In genomic region chr12:104351812-104352211, GRCm38 (mm10) we compare ENCODE assay signal across 12 mouse cellular contexts. TPM values are rescaled to one million over a fixed set of nuclear protein-coding genes. Genes with fewer than 3 reads are reported as not detected.
DNase-seq lines count a peak whose midpoint lies in the region; ATAC-seq and TF ChIP-seq lines count a peak whose summit lies in the region.
"Not testable (repeated sequence)": the region's sequence is repeated elsewhere in the genome, so short reads cannot be mapped to it uniquely, and the experiment has no call there.
"Had no signal": no experiment of that assay in that cellular context is flagged by ENCODE, and none has a peak within 500 bp of the region (broad histone marks: within the 10 kb centered on the region; RNA-seq: fewer than 3 reads in every experiment).

No protein-coding gene starts in this region.

- not testable (repeated sequence) for H3K9me3 ChIP-seq in hindbrain, postnatal 0 days (ENCODE audit: low read length); lung, postnatal 0 days (ENCODE audit: low read length)

- TF ChIP-seq CTCF in cortical plate, adult 2 months (IDR thresholded peaks at IDR 0.05; ENCODE audit: extremely low read depth, insufficient read depth, low read length), result peak; percentile 47
- TF ChIP-seq CTCF in hindbrain, postnatal 0 days (IDR thresholded peaks at IDR 0.05; ENCODE audit: low read depth), result peak; percentile 66
- peak; percentile 59 for TF ChIP-seq CTCF in lung, postnatal 0 days (IDR thresholded peaks at IDR 0.05)

- peak; percentile 34 for DNase-seq in adrenal gland, adult 2 months
- peak; percentile 34 for DNase-seq in gastrocnemius, adult 18-20 months (ENCODE audit: low spot score)
- peak; percentile 61 for DNase-seq in hindbrain, postnatal 0 days (ENCODE audit: low spot score)
- DNase-seq in layer of hippocampus, postnatal 14 days (ENCODE audit: low spot score in 2 of 2), result peak; percentile 51 to 66
- DNase-seq in lung, postnatal 0 days (ENCODE audit: low spot score), result peak; percentile 5
- peak; percentile 45 to 50 for DNase-seq in right cerebral cortex, adult 2 months (ENCODE audit: low spot score in 2 of 2)
- DNase-seq in urinary bladder, postnatal 25 days (ENCODE audit: low spot score), result peak; percentile 56

- H3K4me1 ChIP-seq in cortical plate, adult 2 months (ENCODE audit: control insufficient read depth, insufficient read depth, low read length); hindbrain, postnatal 0 days (ENCODE audit: insufficient read depth, low read length); lung, postnatal 0 days (ENCODE audit: insufficient read depth, low read depth, low read length): not testable (repeated sequence)

- H3K4me3 ChIP-seq in cortical plate, adult 2 months (ENCODE audit: insufficient read depth, low read length); hindbrain, postnatal 0 days (ENCODE audit: low read length); lung, postnatal 0 days (ENCODE audit: low read depth, low read length): not testable (repeated sequence)

- 38% methylated on average over 3 of the region's 3 CpGs for WGBS in hindbrain, postnatal 0 days
- WGBS in lung, postnatal 0 days, result 29% methylated on average over 3 of the region's 3 CpGs

- H3K9ac ChIP-seq in hindbrain, postnatal 0 days (replicated peaks; ENCODE audit: low read length); lung, postnatal 0 days (replicated peaks; ENCODE audit: low read depth): not testable (repeated sequence)

- not testable (repeated sequence) for H3K27me3 ChIP-seq in hindbrain, postnatal 0 days (ENCODE audit: insufficient read depth, low read length); lung, postnatal 0 days (replicated peaks; ENCODE audit: insufficient read depth, low read length)

- H3K4me2 ChIP-seq in hindbrain, postnatal 0 days (ENCODE audit: low read depth, low read length); lung, postnatal 0 days (replicated peaks; ENCODE audit: low read depth, low read length): not testable (repeated sequence)

- 0 out of 2 replicates have a peak, but pooled peaks have one; percentile 62 for ATAC-seq in hindbrain, postnatal 0 days
- not testable (repeated sequence) for ATAC-seq in lung, postnatal 0 days

- H3K27ac ChIP-seq in cortical plate, adult 2 months (ENCODE audit: insufficient read depth, low read length); hindbrain, postnatal 0 days; lung, postnatal 0 days (ENCODE audit: low read length): not testable (repeated sequence)

- H3K36me3 ChIP-seq in hindbrain, postnatal 0 days (ENCODE audit: insufficient read depth, low read length); lung, postnatal 0 days (ENCODE audit: insufficient read depth, low read length): not testable (repeated sequence)

- TF ChIP-seq EP300 in lung, postnatal 0 days (IDR thresholded peaks at IDR 0.05), result not testable (repeated sequence)

- not testable (repeated sequence) for TF ChIP-seq POLR2A in cortical plate, adult 2 months (IDR thresholded peaks at IDR 0.05; ENCODE audit: extremely low read depth, insufficient read depth, low read length)

RNA-seq across cellular contexts. Expression of gene Serpina3k, which starts 13.5 kb away (rescaled TPM):
- 10 to 100 TPM; 23.4 to 37.3 TPM for total RNA-seq in adrenal gland, adult 2 months (2021)
- polyA plus RNA-seq in adrenal gland, adult 2 months (2012; rRNA removed), result 0.40 and 0.94 TPM in 2 replicates
- polyA plus RNA-seq in cortical plate, adult 2 months (2012; rRNA removed), result not detected in 2 replicates
- total RNA-seq in gastrocnemius, adult 18-20 months (2021), result 1 to 10 TPM in 1 of 2 experiments, not detected in 1; 1.9 TPM
- total RNA-seq in hindbrain, postnatal 0 days (2014; rRNA removed), result not detected in 2 replicates
- polyA plus RNA-seq in hindbrain, postnatal 0 days (2015; fragmentation: Nextera tagmentation; extraction: Ambion mirVana), result not detected in 2 replicates
- total RNA-seq in layer of hippocampus, postnatal 14 days (2021), result not detected
- 0.06 and 0.07 TPM in 2 replicates for polyA plus RNA-seq in lung, postnatal 0 days (2015; fragmentation: Nextera tagmentation; extraction: Ambion mirVana)
- polyA plus RNA-seq: forebrain, embryonic 12.5 days; liver, embryonic 16.5 days; neural tube, embryonic 12.5 days; stomach, embryonic 14.5 days had no signal

RNA-seq across cellular contexts. Expression of gene Serpina3m, which starts 13.5 kb away (rescaled TPM):
- 1 to 10 TPM; 2.5 to 3.8 TPM for total RNA-seq in adrenal gland, adult 2 months (2021)
- 0.12 and 0.17 TPM in 2 replicates for polyA plus RNA-seq in adrenal gland, adult 2 months (2012; rRNA removed)
- polyA plus RNA-seq in cortical plate, adult 2 months (2012; rRNA removed), result not detected in 2 replicates
- under 1 TPM; 0.14 to 0.55 TPM for total RNA-seq in gastrocnemius, adult 18-20 months (2021)
- total RNA-seq in hindbrain, postnatal 0 days (2014; rRNA removed), result not detected in 2 replicates
- not detected in 2 replicates for polyA plus RNA-seq in hindbrain, postnatal 0 days (2015; fragmentation: Nextera tagmentation; extraction: Ambion mirVana)
- under 1 TPM in 1 of 2 experiments, not detected in 1; 0.45 TPM for total RNA-seq in layer of hippocampus, postnatal 14 days (2021)
- polyA plus RNA-seq in lung, postnatal 0 days (2015; fragmentation: Nextera tagmentation; extraction: Ambion mirVana), result not detected in 2 replicates
- polyA plus RNA-seq: forebrain, embryonic 12.5 days; neural tube, embryonic 12.5 days; stomach, embryonic 14.5 days had no signal

RNA-seq across cellular contexts. Expression of gene Serpina3j, which starts 37.5 kb away (rescaled TPM):
- under 1 TPM; 0.20 to 0.83 TPM for total RNA-seq in adrenal gland, adult 2 months (2021)
- not detected in 2 replicates for polyA plus RNA-seq in adrenal gland, adult 2 months (2012; rRNA removed)
- polyA plus RNA-seq in cortical plate, adult 2 months (2012; rRNA removed), result not detected in 2 replicates
- total RNA-seq in gastrocnemius, adult 18-20 months (2021), result not detected
- not detected in 2 replicates for total RNA-seq in hindbrain, postnatal 0 days (2014; rRNA removed)
- not detected in 2 replicates for polyA plus RNA-seq in hindbrain, postnatal 0 days (2015; fragmentation: Nextera tagmentation; extraction: Ambion mirVana)
- total RNA-seq in layer of hippocampus, postnatal 14 days (2021), result not detected
- not detected in 2 replicates for polyA plus RNA-seq in lung, postnatal 0 days (2015; fragmentation: Nextera tagmentation; extraction: Ambion mirVana)
- polyA plus RNA-seq: forebrain, embryonic 12.5 days; liver, embryonic 16.5 days; neural tube, embryonic 12.5 days; stomach, embryonic 14.5 days had no signal

RNA-seq across cellular contexts. Expression of gene Serpina3n, which starts 54.7 kb away (rescaled TPM):
- 10 to 100 TPM in 1 of 2 experiments, 1 to 10 TPM in 1; 8.2 to 21.9 TPM for total RNA-seq in adrenal gland, adult 2 months (2021)
- polyA plus RNA-seq in adrenal gland, adult 2 months (2012; rRNA removed), result 14.3 and 14.4 TPM in 2 replicates
- 9.7 and 19.6 TPM in 2 replicates for polyA plus RNA-seq in cortical plate, adult 2 months (2012; rRNA removed)
- 10 to 100 TPM in 1 of 2 experiments, 1 to 10 TPM in 1; 6.6 to 10.6 TPM for total RNA-seq in gastrocnemius, adult 18-20 months (2021)
- 12.1 and 14.8 TPM in 2 replicates for total RNA-seq in hindbrain, postnatal 0 days (2014; rRNA removed)
- 6.7 and 8.5 TPM in 2 replicates for polyA plus RNA-seq in hindbrain, postnatal 0 days (2015; fragmentation: Nextera tagmentation; extraction: Ambion mirVana)
- total RNA-seq in layer of hippocampus, postnatal 14 days (2021), result 10 to 100 TPM; 51.3 to 54.4 TPM
- 7.9 and 12.1 TPM in 2 replicates for polyA plus RNA-seq in lung, postnatal 0 days (2015; fragmentation: Nextera tagmentation; extraction: Ambion mirVana)
- polyA plus RNA-seq: forebrain, embryonic 12.5 days; stomach, embryonic 14.5 days had no signal

Comparison
In these comparisons a context has a peak if more than half of its experiments do, and no peak if none do; other contexts are left out.
1. DNase-seq: peak in every context shown above with its lines; median percentile 61 in hindbrain, postnatal 0 days; 58 in layer of hippocampus, postnatal 14 days; 56 in urinary bladder, postnatal 25 days; 48 in right cerebral cortex, adult 2 months; 34 in adrenal gland, adult 2 months; 34 in gastrocnemius, adult 18-20 months; 5 in lung, postnatal 0 days.
2. RNA of gene Serpina3k, which starts 13.5 kb away (total RNA-seq): 23.4 to 37.3 TPM in adrenal gland, adult 2 months; 1.9 TPM in gastrocnemius, adult 18-20 months, not detected in hindbrain, postnatal 0 days and not detected in layer of hippocampus, postnatal 14 days; every median in the first group is over 4 times any median in the second.
3. Peak in every context shown above with its lines, with median percentiles within 50 percentile points of each other: CTCF ChIP-seq.